Mouse (Mus musculus) brain, embryonic 14.5 days (tissue): ENCODE measurements around the gene Faap100.

ENCODE experiments used
- CTCF ChIP-seq: fragments of 200-500 bp; IDR thresholded peaks from 2 replicates; pipeline ENCODE4 v1.5.1; 2012; ENCODE audit warnings: inconsistent platforms, mild to moderate bottlenecking, moderate library complexity, borderline replicate concordance; ENCODE audit not compliant: insufficient read depth, insufficient read length; ENCODE audit errors: extremely low read depth
- POLR2A ChIP-seq: fragments of 200-500 bp; IDR thresholded peaks from 2 replicates; pipeline ENCODE4 v1.6.1; 2012; ENCODE audit warnings: mild to moderate bottlenecking, inconsistent platforms, borderline replicate concordance; ENCODE audit not compliant: poor library complexity, insufficient read depth, insufficient read length, severe bottlenecking; ENCODE audit errors: extremely low read depth

DNA sequence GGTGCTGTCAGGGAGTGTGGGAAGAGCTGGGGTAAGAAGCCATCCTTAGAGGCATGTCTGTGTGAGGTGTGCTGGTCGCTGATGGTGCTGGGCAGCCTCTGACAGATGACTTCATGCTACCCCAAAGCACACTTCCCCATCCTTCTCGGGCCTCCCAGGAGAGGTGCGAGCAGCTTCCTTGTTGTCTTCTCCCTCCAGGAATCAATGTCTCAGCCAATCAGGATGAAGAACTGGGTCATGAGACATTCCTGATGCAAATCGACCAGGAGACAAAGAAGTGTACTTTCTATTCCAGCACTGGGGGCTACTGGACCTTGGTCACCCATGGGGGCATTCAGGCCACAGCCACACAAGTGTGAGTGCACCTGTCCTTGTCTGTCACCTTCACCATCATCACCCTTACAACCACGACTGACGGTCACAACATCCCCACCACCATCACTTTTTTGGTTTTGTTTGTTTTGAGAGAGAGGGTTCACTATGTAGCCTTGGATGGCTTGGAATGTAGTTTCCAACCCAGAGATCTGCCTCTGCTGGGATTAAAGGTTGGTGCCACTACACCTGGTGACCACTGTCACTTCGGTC lies 12.0 kb downstream of the Faap100 start:
- TF ChIP-seq CTCF (no peak), POLR2A (no peak)
